23 mouse cellular contexts compared by ENCODE assay signal in genomic region chr5:101172782-101173181, GRCm38 (mm10).
A peak's percentile ranks its signal among the peaks of the same experiment; 100 is the strongest.
DNase-seq lines count a peak whose midpoint lies in the region; ATAC-seq and TF ChIP-seq lines count a peak whose summit lies in the region.
"Had no signal": no experiment of that assay in that cellular context is flagged by ENCODE, and none has a peak within 500 bp of the region (broad histone marks: within the 10 kb centered on the region; RNA-seq: fewer than 3 reads in every experiment).

No protein-coding gene starts in this region.

- peak; percentile 68 for DNase-seq in heart, adult 11 months
- DNase-seq in heart, adult 18-20 months = no peak
- DNase-seq in lung, postnatal 0 days (ENCODE audit: low spot score) = no peak
- DNase-seq in left cerebral cortex, postnatal 25 days (ENCODE audit: low spot score in 2 of 2) = peak; percentile 27 to 81
- DNase-seq in cerebellum, adult 8-10 months = no peak
- DNase-seq: B cell, adult 2 months; cerebellum, adult 9-11 months; gastrocnemius, postnatal 14 days; heart, postnatal 4 days; kidney, adult 9 months; kidney, postnatal 25 days; lung, adult 18-20 months; thymus, adult 2 months had no signal

- 0 out of 2 replicates have a peak overlapping the region, but pooled peaks have one; percentile 12 for H3K27ac ChIP-seq in lung, embryonic 16.5 days (ENCODE audit: low read length)
- H3K27ac ChIP-seq in lung, postnatal 0 days (ENCODE audit: low read length) = no peak overlapping the region
- peak overlapping the region; percentile 58; the same call in 1 of the 2 replicates for H3K27ac ChIP-seq in stomach, embryonic 16.5 days (ENCODE audit: low read length)
- H3K27ac ChIP-seq: embryonic facial prominence, embryonic 13.5 days; heart, embryonic 15.5 days; hindbrain, embryonic 15.5 days; intestine, embryonic 15.5 days; midbrain, embryonic 13.5 days; neural tube, embryonic 13.5 days had no signal

- H3K4me2 ChIP-seq in lung, embryonic 16.5 days (ENCODE audit: low read depth, low read length) = no peak overlapping the region
- H3K4me2 ChIP-seq in lung, postnatal 0 days (replicated peaks; ENCODE audit: low read depth, low read length) = no peak overlapping the region
- H3K4me2 ChIP-seq in stomach, embryonic 16.5 days (ENCODE audit: low read depth, low read length) = no peak overlapping the region
- H3K4me2 ChIP-seq: embryonic facial prominence, embryonic 13.5 days; heart, embryonic 15.5 days; hindbrain, embryonic 15.5 days; intestine, embryonic 15.5 days; liver, embryonic 11.5 days; midbrain, embryonic 13.5 days; neural tube, embryonic 13.5 days had no signal

- H3K9ac ChIP-seq in lung, embryonic 16.5 days (ENCODE audit: low read length) = no peak overlapping the region
- H3K9ac ChIP-seq in lung, postnatal 0 days (replicated peaks; ENCODE audit: low read depth) = no peak overlapping the region
- H3K9ac ChIP-seq in stomach, embryonic 16.5 days (ENCODE audit: low read length) = no peak overlapping the region
- H3K9ac ChIP-seq: embryonic facial prominence, embryonic 13.5 days; heart, embryonic 15.5 days; hindbrain, embryonic 15.5 days; intestine, embryonic 15.5 days; midbrain, embryonic 13.5 days; neural tube, embryonic 13.5 days had no signal

- H3K27me3 ChIP-seq in lung, embryonic 16.5 days (ENCODE audit: control insufficient read depth, insufficient read depth, low read depth, low read length) = no peaks in the 10 kb centered on the region
- no peaks in the 10 kb centered on the region for H3K27me3 ChIP-seq in lung, postnatal 0 days (replicated peaks; ENCODE audit: insufficient read depth, low read length)
- H3K27me3 ChIP-seq in stomach, embryonic 16.5 days (ENCODE audit: control insufficient read depth, insufficient read depth, low read length) = no peaks in the 10 kb centered on the region
- H3K27me3 ChIP-seq: embryonic facial prominence, embryonic 13.5 days; heart, embryonic 15.5 days; hindbrain, embryonic 15.5 days; intestine, embryonic 15.5 days; midbrain, embryonic 13.5 days; neural tube, embryonic 13.5 days had no signal

- TF ChIP-seq EP300 in lung, postnatal 0 days (IDR thresholded peaks at IDR 0.05) = no peak

- 55% methylated on average over 10 of the region's 10 CpGs for WGBS in lung, embryonic 16.5 days
- 65% methylated on average over 10 of the region's 10 CpGs for WGBS in lung, postnatal 0 days
- WGBS in stomach, embryonic 16.5 days = 44% methylated on average over 10 of the region's 10 CpGs

- no peak for TF ChIP-seq CTCF in lung, postnatal 0 days (IDR thresholded peaks at IDR 0.05)

- no peaks in the 10 kb centered on the region for H3K4me1 ChIP-seq in lung, embryonic 16.5 days (replicated peaks; ENCODE audit: control insufficient read depth, insufficient read depth, low read length)
- H3K4me1 ChIP-seq in lung, postnatal 0 days (ENCODE audit: insufficient read depth, low read depth, low read length) = no peaks in the 10 kb centered on the region
- peaks cover 5% of the 10 kb centered on the region for H3K4me1 ChIP-seq in stomach, embryonic 16.5 days (ENCODE audit: control insufficient read depth, insufficient read depth, low read length)
- H3K4me1 ChIP-seq: embryonic facial prominence, embryonic 13.5 days; hindbrain, embryonic 15.5 days; midbrain, embryonic 13.5 days; neural tube, embryonic 13.5 days had no signal

- H3K4me3 ChIP-seq in lung, embryonic 16.5 days (ENCODE audit: low read length) = no peak overlapping the region
- no peak overlapping the region for H3K4me3 ChIP-seq in lung, postnatal 0 days (ENCODE audit: low read depth, low read length)
- H3K4me3 ChIP-seq in stomach, embryonic 16.5 days (replicated peaks; ENCODE audit: low read length) = no peak overlapping the region
- H3K4me3 ChIP-seq: embryonic facial prominence, embryonic 13.5 days; heart, embryonic 15.5 days; hindbrain, embryonic 15.5 days; intestine, embryonic 15.5 days; midbrain, embryonic 13.5 days; neural tube, embryonic 13.5 days had no signal

- no peak for ATAC-seq in lung, embryonic 16.5 days (ENCODE audit: low read depth)
- no peak for ATAC-seq in lung, postnatal 0 days
- ATAC-seq in stomach, embryonic 16.5 days (ENCODE audit: insufficient read depth, low FRiP score) = peak; percentile 47; the same call in 1 of the 2 replicates
- ATAC-seq: forebrain, embryonic 16.5 days; intestine, embryonic 15.5 days; midbrain, embryonic 13.5 days had no signal

- no peaks in the 10 kb centered on the region for H3K36me3 ChIP-seq in lung, embryonic 16.5 days (ENCODE audit: control insufficient read depth, insufficient read depth, low read length)
- no peaks in the 10 kb centered on the region for H3K36me3 ChIP-seq in lung, postnatal 0 days (ENCODE audit: insufficient read depth, low read length)
- no peaks in the 10 kb centered on the region for H3K36me3 ChIP-seq in stomach, embryonic 16.5 days (ENCODE audit: control insufficient read depth, insufficient read depth, low read length)
- H3K36me3 ChIP-seq: embryonic facial prominence, embryonic 13.5 days; heart, embryonic 15.5 days; hindbrain, embryonic 15.5 days; intestine, embryonic 15.5 days; midbrain, embryonic 13.5 days; neural tube, embryonic 13.5 days had no signal

- intact Hi-C loops in left cerebral cortex, postnatal 25 days (cut with DNase I) = no loop called here

- no peaks in the 10 kb centered on the region for H3K9me3 ChIP-seq in lung, embryonic 16.5 days (ENCODE audit: control insufficient read depth, low read length)
- no peaks in the 10 kb centered on the region for H3K9me3 ChIP-seq in lung, postnatal 0 days (ENCODE audit: low read length)
- no peaks in the 10 kb centered on the region for H3K9me3 ChIP-seq in stomach, embryonic 16.5 days (replicated peaks; ENCODE audit: control insufficient read depth, low read length)
- H3K9me3 ChIP-seq: embryonic facial prominence, embryonic 13.5 days; heart, embryonic 15.5 days; hindbrain, embryonic 15.5 days; intestine, embryonic 15.5 days; midbrain, embryonic 13.5 days; neural tube, embryonic 13.5 days had no signal

Comparison
In these comparisons a context has a peak if more than half of its experiments do, and no peak if none do; other contexts are left out.
1. DNase-seq: peak in heart, adult 11 months (single experiment) and left cerebral cortex, postnatal 25 days (2 of 2); none in heart, adult 18-20 months (0 of 2), lung, postnatal 0 days (single experiment) and cerebellum, adult 8-10 months (single experiment).